Mouse (Mus musculus): ENCODE data around the gene Nutf2-ps1.
"Not testable (repeated sequence)": the region's sequence is repeated elsewhere in the genome, so short reads cannot be mapped to it uniquely, and the experiment has no call there.

The Nutf2-ps1 gene

DNA sequence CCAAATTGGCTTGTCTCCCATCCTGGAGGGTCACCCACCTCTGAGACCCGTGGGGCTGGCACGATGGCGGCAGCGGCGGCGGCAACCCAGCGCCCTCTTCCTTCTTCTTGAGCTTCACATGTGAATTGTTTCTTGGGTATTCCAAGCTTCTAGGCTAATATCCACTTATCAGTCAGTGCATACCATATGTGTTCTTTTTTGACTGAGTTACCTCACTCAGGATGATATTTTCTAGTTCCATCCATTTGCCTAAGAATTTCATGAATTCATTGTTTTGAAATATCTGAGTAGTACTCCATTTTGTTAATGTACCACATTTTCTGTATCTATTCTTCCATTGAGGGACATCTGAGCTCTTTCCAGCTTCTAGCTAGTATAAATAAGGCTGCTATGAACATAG, at the start of gene Nutf2-ps1:
Gene Nutf2-ps1 (minus strand): TSS at position 101 of the 400 bp plus-strand sequence.
- DNase-seq (ENCODE audit: low read depth, low spot score) = not testable (repeated sequence)

DNA sequence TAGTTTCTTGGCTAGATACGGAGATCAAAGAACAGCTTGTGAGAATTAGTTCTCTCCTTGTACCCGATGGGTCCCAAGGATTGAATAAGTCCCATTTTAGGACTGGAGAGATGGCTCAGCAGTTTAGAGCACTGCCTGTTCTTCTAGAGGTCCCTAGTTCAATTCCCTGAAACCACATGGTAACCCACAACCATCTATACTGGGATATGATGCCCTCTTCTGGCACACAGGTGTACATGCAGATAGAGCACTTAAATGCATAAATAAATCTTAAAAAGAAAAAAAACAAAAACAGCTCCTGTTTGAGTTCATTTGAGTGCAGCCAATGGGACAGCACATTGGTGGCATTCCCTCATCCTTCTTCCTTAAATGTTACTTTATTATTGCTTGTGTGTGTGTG, 49.2 kb upstream of the Nutf2-ps1 start:
- DNase-seq (ENCODE audit: low read depth, low spot score) = no peak

DNA sequence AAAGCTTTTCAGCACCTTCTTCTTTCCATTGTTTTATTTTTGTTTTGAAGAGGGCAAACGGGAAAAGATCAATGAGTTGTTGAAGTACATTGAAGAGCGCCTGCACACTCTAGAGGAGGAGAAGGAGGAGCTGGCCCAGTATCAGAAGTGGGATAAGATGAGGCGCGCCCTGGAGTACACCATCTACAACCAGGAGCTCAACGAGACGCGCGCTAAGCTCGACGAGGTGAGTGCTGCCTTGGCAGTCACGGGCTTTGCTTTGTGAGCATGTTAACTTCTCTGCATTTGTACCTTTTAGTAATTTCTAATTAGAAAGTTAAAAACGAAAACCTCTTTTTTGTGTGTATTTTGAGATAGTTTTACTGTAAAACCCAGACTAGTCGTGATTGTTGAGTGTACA, 32.8 kb upstream of the Nutf2-ps1 start:
- DNase-seq (ENCODE audit: low read depth, low spot score) = no peak

DNA sequence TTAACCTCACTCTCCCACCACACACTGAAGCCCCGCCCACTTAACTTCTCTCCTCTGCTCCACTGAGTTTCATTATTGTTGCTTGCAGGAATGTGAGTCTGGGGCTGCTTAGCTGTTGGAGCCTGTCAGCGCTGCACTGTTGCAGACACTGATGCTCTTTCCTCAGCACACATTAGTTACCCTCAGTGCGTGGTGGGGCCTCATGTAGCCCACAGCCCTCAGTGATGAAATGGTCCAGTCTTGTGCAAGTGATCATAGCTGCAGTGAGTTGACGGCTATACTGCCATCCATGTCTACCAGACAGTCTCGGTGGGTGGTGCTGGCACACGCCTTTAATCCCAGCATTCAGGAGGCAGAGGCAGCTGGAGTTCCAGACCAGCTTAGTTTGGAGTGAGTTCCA, 20.1 kb upstream of the Nutf2-ps1 start:
- no peak for DNase-seq (ENCODE audit: low read depth, low spot score)

DNA sequence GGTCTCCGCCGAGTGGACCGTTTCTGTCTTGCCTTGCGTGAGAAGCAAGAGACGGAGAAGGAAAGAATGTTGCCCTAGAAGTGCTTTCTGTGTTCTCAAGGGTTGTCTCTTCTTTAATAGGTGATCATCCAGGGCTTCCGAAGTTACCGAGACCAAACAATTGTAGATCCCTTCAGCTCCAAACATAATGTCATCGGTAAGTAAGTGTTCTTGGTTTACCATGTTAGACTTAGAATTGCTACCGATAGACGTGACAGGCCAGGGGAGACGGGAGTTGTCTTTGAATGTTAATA, 12.4 kb upstream of the Nutf2-ps1 start:
- no peak for DNase-seq (ENCODE audit: low read depth, low spot score)

DNA sequence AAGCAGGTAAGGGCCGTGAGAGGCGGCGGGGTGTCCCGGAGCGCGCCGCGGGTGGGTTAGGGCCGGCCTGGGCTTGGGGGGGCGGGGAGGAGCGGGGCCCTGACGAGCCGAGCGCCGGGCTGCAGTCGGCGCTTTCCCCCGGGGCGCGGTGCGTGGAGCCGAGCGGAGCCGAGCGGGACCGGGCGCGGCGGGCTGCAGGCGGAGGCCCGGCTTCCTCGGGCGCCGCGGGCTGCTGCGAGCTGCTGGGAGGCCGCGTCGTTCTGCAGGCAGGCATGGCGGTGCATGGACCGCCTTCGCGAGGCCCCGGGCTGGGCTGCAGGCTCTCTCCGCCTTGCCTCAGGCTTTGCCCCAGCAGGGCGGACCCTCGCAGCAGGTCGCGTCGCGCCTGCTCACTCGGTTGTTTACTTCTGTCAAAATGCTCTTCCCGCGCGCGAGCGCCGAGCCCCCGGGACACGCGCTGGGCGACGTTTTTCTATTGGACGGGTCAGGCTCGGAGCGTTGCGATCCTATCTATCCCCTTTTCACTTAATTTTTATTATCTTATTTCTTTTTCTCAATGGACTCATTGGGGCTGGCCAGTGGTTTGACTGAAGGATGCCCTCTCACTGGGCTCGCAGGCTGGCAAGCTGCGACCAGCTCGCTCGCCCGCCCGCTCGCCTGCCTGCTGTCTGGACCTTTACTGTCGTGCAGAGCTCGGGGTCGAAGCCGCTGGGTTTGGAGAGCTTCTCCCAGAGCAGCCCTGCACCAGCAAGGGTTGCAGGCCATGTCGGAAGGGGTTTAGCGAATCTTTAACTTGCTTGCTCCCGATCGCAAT, 11.9 kb upstream of the Nutf2-ps1 start:
- peak; percentile 26 for DNase-seq (ENCODE audit: low read depth, low spot score)

DNA sequence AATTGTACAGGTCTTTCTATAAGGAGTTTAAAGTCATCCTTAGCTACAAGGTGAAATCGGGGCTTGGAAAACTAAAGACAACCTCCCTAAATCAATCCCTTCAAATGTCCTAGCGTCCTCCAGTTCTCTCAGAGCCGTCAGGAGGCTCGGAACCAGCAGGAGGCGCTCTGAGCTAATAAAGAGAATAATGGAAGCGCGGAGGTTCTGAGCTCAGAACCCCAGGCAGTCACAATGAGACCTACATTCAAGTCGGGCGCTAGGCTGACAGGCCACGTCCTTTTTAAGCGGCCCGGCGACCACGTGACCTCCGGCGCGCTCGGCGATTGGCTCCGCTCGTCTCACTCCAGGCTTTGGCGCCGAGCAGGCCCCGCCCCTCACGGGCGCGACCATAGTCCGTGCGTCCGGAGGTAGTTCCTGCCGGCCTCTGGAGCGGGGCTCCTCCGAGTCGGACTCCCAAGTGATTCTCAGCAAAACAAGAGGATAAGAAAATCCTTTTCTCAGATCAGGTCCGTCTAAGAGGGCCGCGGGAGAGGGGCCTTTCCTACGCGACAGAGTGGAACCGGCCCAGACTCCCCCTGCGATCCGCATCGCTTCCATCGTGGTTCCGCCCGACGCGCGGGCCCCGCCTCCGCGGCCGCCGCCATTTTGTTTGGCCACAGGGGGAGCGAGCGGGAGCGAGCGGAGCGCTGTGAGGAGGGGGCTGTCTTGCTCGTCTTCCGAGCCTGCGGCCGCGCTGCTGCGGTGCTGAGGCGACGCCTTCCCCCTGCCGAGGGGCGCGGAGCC, 11.1 kb upstream of the Nutf2-ps1 start, which contains the start of gene Smc3:
Gene Smc3 (plus strand): TSS at position 642 of the 783 bp plus-strand sequence.
- peak; percentile 93 for DNase-seq (ENCODE audit: low read depth, low spot score)

DNA sequence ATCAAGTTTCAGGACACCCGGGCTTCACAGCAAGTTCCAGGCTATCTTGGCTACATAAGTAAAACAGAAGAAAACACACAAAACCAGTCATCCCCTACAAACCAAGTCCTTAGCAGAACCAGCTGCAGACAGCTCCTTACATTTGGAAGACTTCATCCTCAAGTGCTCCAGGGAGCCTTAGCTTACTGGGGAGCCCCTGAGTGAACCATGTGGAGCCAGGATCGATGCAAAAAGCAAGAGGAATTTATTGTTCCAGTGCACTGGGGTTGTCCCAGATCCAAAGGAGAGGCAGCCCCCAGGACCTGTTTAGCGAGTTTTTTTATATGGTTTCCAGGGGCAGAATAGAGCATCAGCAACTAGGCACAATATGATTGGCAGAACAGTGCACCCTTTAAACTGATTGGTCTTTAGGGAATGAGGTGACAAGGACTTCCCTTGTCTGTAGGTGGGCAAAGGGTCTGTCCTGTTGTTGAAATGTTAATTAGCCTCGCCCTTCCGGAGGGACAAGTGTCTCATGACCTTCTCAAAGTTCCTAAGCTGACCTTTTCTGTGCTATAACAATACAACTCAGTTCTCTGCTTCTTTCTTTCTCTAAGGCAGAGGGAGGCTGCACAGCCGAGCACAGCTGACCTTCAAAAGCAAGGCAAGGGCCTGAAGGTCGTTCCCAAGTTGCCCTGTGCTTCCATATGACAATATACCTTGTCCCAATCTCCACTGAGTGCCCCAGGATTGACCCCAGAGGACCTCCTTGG, 8.0 kb upstream of the Nutf2-ps1 start:
- no peak for DNase-seq (ENCODE audit: low read depth, low spot score)

DNA sequence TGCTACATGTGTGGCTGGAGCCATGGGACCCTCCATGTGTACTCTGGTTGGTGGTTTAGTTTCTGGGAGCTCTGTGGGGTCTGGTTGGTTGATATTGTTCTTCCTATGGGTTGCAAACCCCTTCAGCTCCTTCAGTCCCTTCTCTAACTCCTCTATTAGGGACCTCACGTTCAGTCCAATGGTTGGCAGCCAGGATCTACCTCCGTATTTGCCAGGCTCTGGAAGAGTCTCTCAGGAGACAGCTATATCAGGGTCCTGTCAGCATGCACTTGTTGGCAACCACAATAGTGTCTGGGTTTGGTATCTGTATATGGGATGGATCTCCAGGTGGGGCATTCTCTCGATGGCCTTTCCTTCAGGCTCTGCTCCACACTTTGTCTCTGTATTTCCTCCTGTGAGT, 1.2 kb downstream of the Nutf2-ps1 start:
- not testable (repeated sequence) for DNase-seq (ENCODE audit: low read depth, low spot score)

DNA sequence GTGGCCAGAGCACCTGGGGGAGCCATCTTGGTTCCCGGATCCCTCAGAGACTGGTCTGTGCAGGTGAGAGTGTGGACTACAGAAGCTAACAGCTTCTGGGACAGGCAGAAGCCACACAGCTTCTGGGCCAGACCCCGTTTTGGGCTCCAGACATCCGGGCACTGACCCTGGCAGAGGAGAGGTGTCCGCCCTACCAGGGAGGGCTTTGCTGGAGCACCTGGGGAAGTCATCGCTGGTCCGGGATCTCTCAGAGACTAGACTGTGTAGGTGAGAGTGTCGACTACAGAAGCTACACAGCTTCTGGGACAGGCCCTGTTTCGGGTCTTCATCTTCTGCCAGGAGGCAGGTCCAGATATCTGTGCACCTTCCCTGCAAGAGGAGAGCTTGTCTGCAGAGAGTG, 8.6 kb downstream of the Nutf2-ps1 start:
- not testable (repeated sequence) for DNase-seq (ENCODE audit: low read depth, low spot score)

DNA sequence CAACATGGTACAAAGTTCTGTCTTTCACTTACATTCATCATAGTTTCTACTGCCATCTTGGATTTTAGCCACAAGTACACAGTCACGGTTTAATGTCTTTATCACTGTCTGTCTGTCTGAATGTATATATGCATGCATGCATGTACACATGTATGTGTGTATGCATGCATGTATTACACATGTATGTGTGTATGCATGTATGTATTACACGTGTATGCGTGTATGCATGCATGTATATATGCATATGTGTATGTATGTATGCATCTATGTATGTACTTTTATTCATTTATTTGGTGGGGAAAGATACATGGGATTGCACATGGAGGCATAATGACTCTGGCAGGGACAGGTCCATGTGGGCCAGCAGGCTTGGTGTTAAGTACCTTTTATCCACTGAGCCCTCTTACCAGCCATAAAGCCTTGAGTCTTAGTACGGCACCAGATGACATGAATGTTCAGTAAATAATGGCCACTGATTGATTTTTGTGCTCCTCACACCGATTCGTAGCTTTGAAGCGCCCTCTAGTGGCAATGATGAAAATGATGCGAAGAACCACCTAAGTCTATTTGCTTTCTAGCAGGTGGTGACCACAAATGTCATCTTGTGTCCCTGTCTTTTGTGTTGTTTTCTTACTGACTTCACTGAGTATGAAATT, 10.1 kb downstream of the Nutf2-ps1 start:
- peak; percentile 57 for DNase-seq (ENCODE audit: low read depth, low spot score)

DNA sequence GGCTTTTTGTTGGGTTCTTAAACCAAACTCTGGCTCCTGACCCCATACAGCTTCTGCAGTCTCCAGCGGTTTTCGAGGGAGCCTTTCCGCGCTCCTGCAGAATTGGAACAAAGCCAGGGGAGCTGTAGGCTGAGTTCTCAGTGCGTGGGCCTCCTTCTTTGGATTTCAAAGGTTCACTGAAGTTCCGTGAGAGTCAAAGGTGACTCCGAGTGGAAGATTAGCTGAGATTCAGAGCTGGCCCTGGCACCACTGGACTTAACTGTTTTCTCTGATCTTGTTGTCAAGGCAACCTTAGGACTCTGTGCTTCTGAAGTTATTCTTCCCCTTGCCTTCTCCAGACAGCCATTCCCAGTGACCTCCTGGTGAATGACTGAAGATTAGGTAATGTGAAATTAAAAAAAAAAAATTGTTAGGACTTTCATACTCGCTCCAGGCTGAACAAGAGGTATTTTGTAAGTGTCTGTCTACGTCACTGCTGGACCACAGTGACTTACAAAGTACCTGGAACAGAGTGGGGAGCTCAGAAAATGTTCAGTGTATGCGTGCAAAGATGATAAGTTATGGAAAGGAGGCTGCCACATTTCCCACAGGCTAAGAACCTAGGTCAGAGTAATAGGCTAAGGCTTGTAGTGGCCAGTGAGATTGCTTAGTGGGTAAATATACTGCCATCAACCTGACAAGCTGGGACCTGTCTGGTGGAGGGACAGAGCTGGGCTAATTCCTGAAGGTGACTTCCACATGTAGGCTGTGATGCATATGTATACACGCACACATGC, 11.7 kb downstream of the Nutf2-ps1 start:
- DNase-seq (ENCODE audit: low read depth, low spot score) = no peak

DNA sequence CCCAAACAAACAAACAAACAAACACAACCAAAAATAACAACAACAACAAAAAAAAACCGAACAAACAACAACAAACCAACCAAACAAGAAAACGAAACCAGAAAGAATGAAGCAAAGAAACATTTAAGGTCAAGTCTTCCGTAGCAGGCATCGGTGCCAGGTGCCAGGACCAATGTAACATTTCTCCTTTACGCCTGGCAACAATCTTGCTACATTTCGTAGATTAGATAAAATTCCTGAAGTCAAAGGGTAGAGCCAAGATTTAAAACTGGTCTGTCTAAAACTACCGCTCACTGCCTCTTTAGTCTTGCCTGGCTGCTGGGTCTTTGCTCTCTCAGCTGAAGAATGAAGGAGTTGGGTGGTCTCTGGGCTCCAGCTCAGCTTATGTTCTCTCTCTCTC, 12.8 kb downstream of the Nutf2-ps1 start:
- no peak for DNase-seq (ENCODE audit: low read depth, low spot score)

DNA sequence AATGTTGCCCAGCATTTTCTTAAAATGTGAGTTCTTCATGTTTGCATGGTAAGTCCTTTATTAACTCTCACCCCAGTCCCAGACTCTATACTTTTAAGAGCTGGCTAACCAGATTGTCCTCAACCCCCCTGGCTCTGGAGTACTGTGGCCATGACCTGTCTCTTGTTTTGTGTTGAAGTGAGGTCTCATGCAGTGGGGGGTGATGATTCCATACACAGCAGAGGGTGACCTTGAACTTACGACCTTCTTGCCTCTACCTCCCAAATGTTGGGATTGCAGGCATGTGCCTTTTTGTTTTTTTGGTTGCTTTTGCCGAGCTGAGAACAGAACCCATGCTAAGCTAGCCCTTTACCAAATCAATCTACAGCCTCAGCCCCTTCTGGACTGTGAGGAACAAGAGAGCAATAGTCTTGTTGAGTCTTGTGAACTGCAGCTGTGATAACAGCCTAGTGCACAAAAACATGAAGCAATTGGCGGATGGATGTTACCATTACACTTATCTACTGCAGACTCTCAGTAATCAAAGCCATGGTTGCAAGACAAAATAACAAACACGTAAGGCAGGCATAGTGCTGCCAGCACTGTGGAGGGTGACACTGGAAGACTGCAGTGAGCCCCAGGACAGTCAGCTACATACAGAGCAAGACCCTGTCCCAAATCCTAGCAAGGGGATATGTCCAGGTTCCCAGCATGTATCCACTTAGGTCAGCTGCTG, 13.4 kb downstream of the Nutf2-ps1 start:
- no peak for DNase-seq (ENCODE audit: low read depth, low spot score)

DNA sequence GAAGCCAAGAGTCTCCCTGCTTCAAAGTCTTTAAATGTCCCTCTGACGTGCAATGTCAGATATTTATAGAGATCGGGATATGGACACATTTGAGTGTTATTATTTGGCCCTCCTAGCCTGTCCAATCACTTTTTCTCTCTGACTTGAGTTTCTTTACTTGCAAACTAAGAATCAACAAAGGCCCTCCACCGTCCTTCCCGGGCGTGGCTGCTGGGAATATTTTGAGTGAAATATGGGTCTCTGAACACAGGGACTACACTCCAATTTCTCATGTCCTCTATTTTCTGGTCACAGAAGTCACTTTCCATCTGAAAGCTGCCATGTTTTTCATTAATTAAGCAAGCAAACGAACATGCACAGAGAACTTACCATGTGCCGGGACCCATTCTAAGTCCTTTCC, 14.3 kb downstream of the Nutf2-ps1 start:
- DNase-seq (ENCODE audit: low read depth, low spot score) = no peak

DNA sequence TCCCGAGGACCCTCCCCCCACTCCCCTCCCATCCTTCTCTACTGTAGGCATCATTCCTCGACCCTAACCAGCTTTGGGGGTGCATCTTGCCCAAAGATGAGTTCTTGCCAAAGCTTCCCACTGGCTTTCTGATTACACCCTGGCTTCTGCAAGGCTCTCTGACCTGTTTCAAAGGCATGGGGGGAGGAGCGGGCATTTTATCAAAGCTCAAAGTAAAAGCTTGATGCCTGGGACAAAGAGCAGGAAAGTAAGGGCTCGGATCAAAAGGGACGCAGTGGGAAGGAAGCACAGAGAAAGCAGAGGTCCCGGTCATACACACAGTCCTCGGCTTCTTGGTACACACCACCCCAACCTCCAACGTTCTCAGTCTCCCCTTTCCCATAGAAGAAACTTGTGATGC, 14.7 kb downstream of the Nutf2-ps1 start:
- no peak for DNase-seq (ENCODE audit: low read depth, low spot score)

DNA sequence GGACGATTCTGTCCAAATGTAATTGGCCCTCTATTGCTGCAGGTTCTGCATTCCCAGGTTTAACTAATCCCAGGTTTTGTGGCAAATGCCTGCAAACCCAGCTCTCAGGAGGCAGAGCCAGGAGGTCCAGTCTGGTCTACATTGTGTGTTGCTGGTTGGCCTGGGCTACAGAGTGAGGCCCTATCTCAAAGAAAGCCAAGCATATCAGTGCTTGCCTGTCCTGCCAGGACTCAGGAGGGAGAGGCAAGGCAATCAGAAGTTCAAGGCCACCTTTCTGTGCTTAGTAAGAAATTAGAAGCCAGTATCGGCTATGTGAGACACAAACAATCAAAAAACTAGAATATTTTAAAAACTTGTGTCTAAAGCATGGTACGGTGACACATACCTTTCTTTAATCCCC, 15.7 kb downstream of the Nutf2-ps1 start:
- DNase-seq (ENCODE audit: low read depth, low spot score) = no peak

DNA sequence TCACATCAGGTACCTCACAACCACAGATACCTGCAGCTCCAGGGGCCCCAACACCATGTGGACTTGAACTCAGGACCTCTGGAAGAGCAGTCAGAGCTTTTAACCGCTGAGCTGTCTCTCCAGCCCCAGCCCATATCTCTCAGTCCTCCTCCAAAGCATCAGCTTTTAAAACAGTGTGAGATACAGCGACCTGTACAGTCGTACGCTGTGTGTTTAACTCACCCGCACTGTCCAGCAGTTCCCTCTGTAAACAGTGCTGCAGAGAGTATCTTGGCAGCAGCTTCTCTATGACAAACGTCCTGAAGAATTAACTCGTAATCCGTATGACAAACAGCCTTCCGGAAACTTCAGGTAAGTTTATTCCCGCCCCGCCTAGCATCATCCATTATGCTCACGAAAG, 16.3 kb downstream of the Nutf2-ps1 start:
- DNase-seq (ENCODE audit: low read depth, low spot score) = no peak

DNA sequence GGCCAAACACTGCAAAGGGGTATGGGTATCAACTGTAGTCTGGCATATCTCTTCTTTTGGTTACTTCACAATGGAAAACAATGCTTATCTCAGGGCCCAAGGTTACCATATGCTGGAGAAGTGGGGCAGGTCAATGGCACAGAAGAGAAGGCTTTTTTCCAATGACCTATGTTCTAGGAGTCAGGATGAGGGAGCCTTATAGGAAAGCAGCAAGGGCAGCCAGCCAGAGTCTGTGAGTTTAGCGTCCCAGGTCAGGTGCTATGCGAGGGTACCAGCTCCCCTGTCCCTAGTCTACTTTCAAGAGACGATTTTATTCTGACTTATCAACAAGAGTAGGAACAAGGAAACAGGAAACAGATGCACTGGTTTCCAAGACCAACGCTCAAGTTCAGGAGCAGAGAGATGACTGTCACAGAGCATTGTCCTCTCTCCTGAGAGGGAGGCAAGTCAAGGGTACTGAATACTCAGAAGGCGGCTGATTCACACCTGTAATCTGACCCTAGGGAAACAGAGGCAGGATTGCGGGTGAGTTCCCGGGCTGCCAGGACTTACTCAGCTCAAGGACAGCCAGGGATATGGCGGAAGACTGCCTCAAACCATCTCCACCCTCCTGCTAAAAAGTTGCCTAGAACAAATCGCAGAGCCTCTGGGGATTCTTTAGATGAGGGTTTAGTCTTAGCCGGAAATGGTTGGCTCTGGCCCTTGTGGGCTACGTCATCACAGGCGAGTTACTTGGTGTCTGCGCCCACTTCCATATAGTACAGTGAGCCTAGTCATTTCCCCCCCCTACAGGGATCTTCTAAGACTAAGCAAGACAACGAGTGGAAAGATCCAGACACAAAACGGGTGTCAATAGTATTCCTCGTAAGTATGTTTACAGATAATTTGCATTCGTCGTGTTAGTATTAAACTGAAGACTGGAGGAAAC, 17.1 kb downstream of the Nutf2-ps1 start:
- no peak for DNase-seq (ENCODE audit: low read depth, low spot score)
